Mouse (Mus musculus): ENCODE measurements around the gene Gm4187. TPM values are rescaled to one million over a fixed set of nuclear protein-coding genes. Genes with fewer than 3 reads are reported as not detected.
"Not testable (repeated sequence)": the region's sequence is repeated elsewhere in the genome, so short reads cannot be mapped to it uniquely, and the experiment has no call there.

Gene Gm4187
- not detected in 2 replicates for polyA plus RNA-seq (2014; fragmentation: Nextera tagmentation; extraction: Ambion mirVana)

- H3K27ac ChIP-seq (ENCODE audit: low read depth, low read length); DNase-seq (ENCODE audit: low spot score); H3K4me1 ChIP-seq (replicated peaks; ENCODE audit: control insufficient read depth, insufficient read depth, low read length); H3K4me2 ChIP-seq (ENCODE audit: low read depth, low read length, severe bottlenecking); H3K4me3 ChIP-seq (ENCODE audit: low read depth, low read length); H3K9me3 ChIP-seq (ENCODE audit: control insufficient read depth, low read length); H3K9ac ChIP-seq (ENCODE audit: low read length); H3K36me3 ChIP-seq (ENCODE audit: control insufficient read depth, insufficient read depth, low read length); ATAC-seq (replicated peaks; ENCODE audit: low FRiP score); H3K27me3 ChIP-seq (ENCODE audit: control insufficient read depth, insufficient read depth, low read length): not testable (repeated sequence)
- no CpG with 5 or more reads among the region's 2 CpGs for WGBS
Measured at GRCm38 (mm10) chr7:22329617-22330016, at the start of gene Gm4187. Gm4187 (minus strand) TSS chr7:22329717.

GRCm38 (mm10) chr7:22370939-22371338 lies 41.4 kb upstream of the Gm4187 start, which contains the start of gene Gm8660:
Gm8660 (minus strand) TSS chr7:22371039.
- H3K4me3 ChIP-seq (ENCODE audit: low read depth, low read length); H3K36me3 ChIP-seq (ENCODE audit: control insufficient read depth, insufficient read depth, low read length); H3K9ac ChIP-seq (ENCODE audit: low read length); H3K4me2 ChIP-seq (ENCODE audit: low read depth, low read length, severe bottlenecking); H3K4me1 ChIP-seq (replicated peaks; ENCODE audit: control insufficient read depth, insufficient read depth, low read length); H3K27ac ChIP-seq (ENCODE audit: low read depth, low read length); DNase-seq (ENCODE audit: low spot score); H3K27me3 ChIP-seq (ENCODE audit: control insufficient read depth, insufficient read depth, low read length); H3K9me3 ChIP-seq (ENCODE audit: control insufficient read depth, low read length); ATAC-seq (replicated peaks; ENCODE audit: low FRiP score): not testable (repeated sequence)
- WGBS, result no CpG with 5 or more reads among the region's 1 CpGs

Other genes with a start within 250 kb of the Gm4187 start
- gene Gm16451, start 211.5 kb downstream of the Gm4187 start, polyA plus RNA-seq (2014; fragmentation: Nextera tagmentation; extraction: Ambion mirVana), result not detected in 2 replicates
- not detected in 2 replicates for gene Gm10666, start 195.0 kb downstream of the Gm4187 start, polyA plus RNA-seq (2014; fragmentation: Nextera tagmentation; extraction: Ambion mirVana)
- gene Vmn1r142, start 165.7 kb downstream of the Gm4187 start, polyA plus RNA-seq (2014; fragmentation: Nextera tagmentation; extraction: Ambion mirVana), result not detected in 2 replicates
- not detected in 2 replicates for gene Vmn1r143, start 140.3 kb downstream of the Gm4187 start, polyA plus RNA-seq (2014; fragmentation: Nextera tagmentation; extraction: Ambion mirVana)
- not detected in 2 replicates for gene Gm8653, start 128.5 kb downstream of the Gm4187 start, polyA plus RNA-seq (2014; fragmentation: Nextera tagmentation; extraction: Ambion mirVana)
- not detected in 2 replicates for gene Gm8453, start 100.2 kb downstream of the Gm4187 start, polyA plus RNA-seq (2014; fragmentation: Nextera tagmentation; extraction: Ambion mirVana)
- not detected in 2 replicates for gene Gm8660, start 41.3 kb upstream of the Gm4187 start, polyA plus RNA-seq (2014; fragmentation: Nextera tagmentation; extraction: Ambion mirVana)
- not detected in 2 replicates for gene Vmn1r148, start 83.9 kb upstream of the Gm4187 start, polyA plus RNA-seq (2014; fragmentation: Nextera tagmentation; extraction: Ambion mirVana)
- gene Vmn1r149, start 108.5 kb upstream of the Gm4187 start, polyA plus RNA-seq (2014; fragmentation: Nextera tagmentation; extraction: Ambion mirVana), result not detected in 2 replicates
- gene Gm10665, start 134.4 kb upstream of the Gm4187 start, polyA plus RNA-seq (2014; fragmentation: Nextera tagmentation; extraction: Ambion mirVana), result not detected in 2 replicates
- gene Vmn1r151, start 170.0 kb upstream of the Gm4187 start, polyA plus RNA-seq (2014; fragmentation: Nextera tagmentation; extraction: Ambion mirVana), result not detected in 2 replicates
- not detected in 2 replicates for gene Vmn1r152, start 193.2 kb upstream of the Gm4187 start, polyA plus RNA-seq (2014; fragmentation: Nextera tagmentation; extraction: Ambion mirVana)
- gene Gm8677, start 205.2 kb upstream of the Gm4187 start, polyA plus RNA-seq (2014; fragmentation: Nextera tagmentation; extraction: Ambion mirVana), result not detected in 2 replicates
- not detected in 2 replicates for gene Gm4201, start 235.6 kb upstream of the Gm4187 start, polyA plus RNA-seq (2014; fragmentation: Nextera tagmentation; extraction: Ambion mirVana)

All from forebrain, embryonic 11.5 days (tissue).